Mouse (Mus musculus) brain, embryonic 14.5 days (tissue): ENCODE measurements around the gene Nup54. TPM values are rescaled to one million over a fixed set of nuclear protein-coding genes. Genes with fewer than 3 reads are reported as not detected.

Experiments used
- DNase-seq: peaks from one replicate; pipeline ENCODE4 v3.0.0-alpha.2; 2011; ENCODE audit warnings: low read depth
- CTCF ChIP-seq: fragments of 200-500 bp; IDR thresholded peaks from 2 replicates; pipeline ENCODE4 v1.5.1; 2012; ENCODE audit warnings: inconsistent platforms, mild to moderate bottlenecking, moderate library complexity, borderline replicate concordance; ENCODE audit not compliant: insufficient read depth, insufficient read length; ENCODE audit errors: extremely low read depth
- POLR2A ChIP-seq: fragments of 200-500 bp; IDR thresholded peaks from 2 replicates; pipeline ENCODE4 v1.6.1; 2012; ENCODE audit warnings: mild to moderate bottlenecking, inconsistent platforms, borderline replicate concordance; ENCODE audit not compliant: poor library complexity, insufficient read depth, insufficient read length, severe bottlenecking; ENCODE audit errors: extremely low read depth
- polyA plus RNA-seq: library from polyadenylated mRNA; depleted of rRNA; stranded (reverse); fragments of >200 nt; gene quantifications from 2 replicates; pipeline ENCODE4 v1.2.3, GENCODE M21; 2012

The Nup54 gene
- polyA plus RNA-seq, 1 experiment: 53.3 TPM

DNA sequence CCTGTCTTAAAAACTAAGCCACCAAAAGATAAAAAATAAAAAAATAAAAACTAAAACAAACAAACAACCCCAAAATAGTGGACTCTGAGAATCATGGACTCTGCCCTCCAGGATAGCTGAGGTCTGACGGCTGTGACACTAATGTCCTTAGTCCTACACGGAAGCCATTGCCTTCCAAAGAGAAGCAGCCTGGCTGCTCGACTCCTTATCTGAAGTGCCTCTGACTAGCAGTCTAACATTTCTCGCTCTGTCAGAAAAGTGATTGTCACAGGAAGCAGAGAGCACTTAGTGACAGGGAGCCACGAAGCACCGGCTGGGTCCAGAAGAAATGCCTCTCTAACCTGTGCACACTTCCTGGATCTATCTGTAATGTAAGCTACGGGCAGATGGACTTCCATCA, 7.9 kb upstream of the Nup54 start:
- TF ChIP-seq CTCF (no peak), POLR2A (no peak)
- no peak for DNase-seq

DNA sequence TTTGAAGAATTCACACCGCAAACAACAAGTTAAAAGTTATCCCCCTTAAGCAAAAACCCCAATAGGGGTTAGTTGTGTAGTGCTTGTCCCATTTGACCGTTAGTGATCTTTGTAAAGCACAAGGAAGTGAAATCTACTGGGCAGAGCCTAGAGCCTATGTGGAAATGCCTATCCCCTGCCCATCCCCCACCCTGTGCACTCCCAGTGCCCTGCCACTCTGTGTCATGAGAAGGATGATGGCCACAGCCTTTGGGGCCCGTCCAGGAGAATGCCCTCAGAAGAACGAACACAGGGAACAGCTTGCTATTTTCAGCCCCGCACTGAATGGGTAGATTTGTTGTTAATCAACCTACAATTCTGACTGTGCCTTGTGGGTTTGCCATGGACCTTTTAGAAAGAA, 6.5 kb upstream of the Nup54 start:
- no peak for DNase-seq

DNA sequence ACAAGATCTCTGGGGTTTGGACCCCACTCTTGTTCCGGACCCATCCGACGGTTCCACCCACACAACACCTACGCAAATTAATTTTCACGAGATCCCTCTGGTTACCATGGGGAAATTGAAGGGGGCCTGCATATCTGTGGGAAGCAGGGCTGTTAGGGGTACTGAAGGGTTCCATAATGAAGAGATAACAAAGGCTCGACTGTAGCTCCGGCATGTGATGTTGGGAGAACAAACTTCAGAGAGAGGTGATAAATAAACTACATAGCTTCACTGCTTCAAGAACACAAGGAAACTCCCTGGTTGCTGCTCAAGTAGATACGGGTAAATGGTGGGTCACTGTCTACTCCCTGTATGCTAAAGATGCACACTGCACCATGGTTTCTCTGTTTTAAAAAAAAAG, 3.5 kb upstream of the Nup54 start:
- TF ChIP-seq CTCF (no peak), POLR2A (no peak)
- no peak for DNase-seq

More for the DNA sequence above, 6.5 kb upstream of the Nup54 start:
- TF ChIP-seq POLR2A: no peak
- TF ChIP-seq CTCF: no peak

DNA sequence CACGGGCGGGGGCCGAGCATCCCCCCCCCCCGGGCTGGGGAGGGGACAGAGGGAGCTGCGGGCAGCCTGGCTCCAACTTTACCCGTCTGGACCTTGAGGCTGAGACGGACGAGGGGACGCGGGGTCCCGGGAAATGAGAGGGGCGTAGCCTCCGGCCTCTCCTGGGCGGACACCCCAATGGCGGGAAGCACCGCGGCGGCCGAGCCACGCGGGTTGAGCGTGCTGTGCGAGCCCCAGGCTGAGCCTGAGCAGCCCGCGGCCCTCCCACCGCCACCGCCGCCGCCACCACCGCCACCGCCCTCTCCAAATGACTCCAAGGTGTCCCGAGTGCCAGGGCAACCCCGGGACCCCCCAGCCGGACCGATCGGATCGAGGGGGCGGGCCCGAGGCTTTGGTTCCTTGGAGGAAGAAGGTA, 441 bp downstream of the Nup54 start:
- no peak for TF ChIP-seq POLR2A
- no peak for TF ChIP-seq CTCF
- no peak for DNase-seq

DNA sequence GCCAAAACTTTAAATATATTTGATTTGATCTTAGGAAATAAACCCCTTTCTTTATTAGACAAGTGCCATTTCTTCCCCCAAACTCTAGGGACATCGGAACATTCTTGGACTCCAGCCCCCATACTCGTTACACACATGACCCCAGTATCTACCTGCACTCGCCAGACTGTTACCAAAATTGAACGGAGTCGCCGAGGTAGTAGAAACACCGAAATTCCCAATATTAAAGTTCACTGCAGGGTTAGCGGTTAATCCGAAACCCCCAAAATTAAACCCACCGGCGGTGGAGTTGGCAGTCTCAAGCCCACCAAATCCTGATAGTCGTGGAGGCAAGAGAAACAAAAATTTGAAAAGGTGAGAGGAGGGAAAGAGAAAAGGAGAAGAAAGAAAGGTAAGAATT, 949 bp downstream of the Nup54 start:
- DNase-seq: peak; percentile 15
- TF ChIP-seq POLR2A (no peak), CTCF (no peak)

DNA sequence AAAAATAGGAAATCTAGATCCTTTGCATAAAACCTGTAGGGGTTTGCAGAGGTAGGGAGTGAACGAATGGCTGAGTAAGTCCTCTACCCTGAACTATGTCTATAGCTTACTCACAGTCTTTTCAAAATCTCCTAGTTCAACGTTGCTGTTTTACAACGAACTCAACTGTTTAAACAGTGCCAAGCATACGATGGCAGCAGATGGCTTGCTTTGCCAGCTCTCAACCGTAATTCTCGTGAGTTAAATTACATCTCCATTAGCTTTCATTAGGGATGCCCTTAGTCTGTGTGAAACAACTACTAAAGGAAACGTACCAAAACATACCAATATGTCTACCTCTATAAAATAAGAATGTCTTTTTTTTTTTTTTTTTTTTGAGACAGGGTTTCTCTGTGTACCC, 3.4 kb downstream of the Nup54 start:
- TF ChIP-seq CTCF: no peak
- TF ChIP-seq POLR2A: no peak
- peak; percentile 77 for DNase-seq

- TF ChIP-seq POLR2A (no peak), CTCF (no peak)
- DNase-seq: peak; percentile 21
Measured at GRCm38 (mm10) chr5:92430723-92431122, 4.3 kb downstream of the Nup54 start.

DNA sequence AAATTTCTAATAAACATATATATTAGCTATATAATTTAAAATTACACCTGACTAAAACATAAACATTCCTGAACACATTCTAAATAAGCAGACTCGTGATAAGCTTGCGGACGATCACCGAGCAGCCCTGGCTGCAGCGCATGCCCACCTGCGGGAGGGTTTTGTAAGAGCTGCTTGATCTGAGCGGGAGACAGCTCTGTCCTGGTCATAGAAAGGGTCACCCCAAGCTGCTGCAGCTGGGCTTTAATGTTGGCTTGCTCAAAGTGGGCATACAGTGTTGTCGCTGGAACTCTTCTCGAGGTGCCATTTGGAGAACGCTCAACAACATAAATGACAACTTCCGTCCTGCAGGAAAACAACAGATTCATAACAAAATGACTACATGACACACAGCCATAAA, 10.9 kb downstream of the Nup54 start:
- TF ChIP-seq POLR2A (no peak), CTCF (no peak)
- DNase-seq: no peak

GRCm38 (mm10) chr5:92413982-92414375, 21.0 kb downstream of the Nup54 start:
- DNase-seq: no peak
- TF ChIP-seq CTCF: no peak
- no peak for TF ChIP-seq POLR2A

GRCm38 (mm10) chr5:92413271-92413981, 21.6 kb downstream of the Nup54 start:
- no peak for DNase-seq
- TF ChIP-seq CTCF: no peak
- no peak for TF ChIP-seq POLR2A

GRCm38 (mm10) chr5:92411461-92412140, 23.4 kb downstream of the Nup54 start:
- TF ChIP-seq POLR2A (no peak), CTCF (no peak)
- DNase-seq: no peak

- no peak for TF ChIP-seq CTCF
- DNase-seq: no peak
Measured at GRCm38 (mm10) chr5:92410486-92410885, 24.5 kb downstream of the Nup54 start.

DNA sequence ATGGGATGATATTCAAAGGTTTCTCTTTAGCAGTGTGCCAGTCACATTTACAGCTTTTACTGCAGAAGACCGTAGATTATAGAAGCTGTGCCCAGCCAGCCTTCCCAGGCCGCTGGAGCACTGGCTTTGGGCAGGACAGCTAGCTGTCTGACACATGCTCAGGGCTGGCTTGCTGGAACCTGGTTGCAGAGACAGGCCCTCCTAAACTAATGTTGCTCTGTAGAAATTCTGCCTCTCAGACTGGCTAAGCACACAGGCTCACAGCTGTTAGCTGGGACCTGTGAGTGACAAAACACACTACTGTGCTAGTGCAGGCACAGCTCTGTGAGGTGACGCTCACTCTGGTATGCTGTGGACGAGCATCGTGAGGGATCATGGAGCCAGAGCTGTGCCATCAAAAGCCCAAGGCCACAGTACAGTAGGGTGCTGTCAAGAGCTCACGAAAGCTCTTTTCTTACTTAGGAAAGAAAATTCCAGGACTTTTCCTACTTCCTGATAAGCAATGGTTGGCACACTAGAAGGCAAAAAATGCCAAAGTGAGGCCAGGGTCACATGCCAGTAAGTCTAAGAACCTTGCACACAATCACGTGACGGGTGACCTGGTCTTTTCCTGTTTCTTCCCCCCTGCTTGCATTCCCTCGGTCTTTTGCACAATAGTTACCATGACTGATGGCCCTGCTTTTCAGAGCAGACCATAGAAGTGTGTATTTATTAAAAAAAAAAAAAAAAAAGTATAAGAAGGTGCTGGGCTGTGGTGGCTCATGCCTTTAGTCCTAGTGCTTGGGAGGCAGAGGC, 25.5 kb downstream of the Nup54 start:
- no peak for DNase-seq
- no peak for TF ChIP-seq CTCF
- TF ChIP-seq POLR2A: no peak
